Mouse (Mus musculus): ENCODE data around the gene Cblc.

Cblc gene

DNA sequence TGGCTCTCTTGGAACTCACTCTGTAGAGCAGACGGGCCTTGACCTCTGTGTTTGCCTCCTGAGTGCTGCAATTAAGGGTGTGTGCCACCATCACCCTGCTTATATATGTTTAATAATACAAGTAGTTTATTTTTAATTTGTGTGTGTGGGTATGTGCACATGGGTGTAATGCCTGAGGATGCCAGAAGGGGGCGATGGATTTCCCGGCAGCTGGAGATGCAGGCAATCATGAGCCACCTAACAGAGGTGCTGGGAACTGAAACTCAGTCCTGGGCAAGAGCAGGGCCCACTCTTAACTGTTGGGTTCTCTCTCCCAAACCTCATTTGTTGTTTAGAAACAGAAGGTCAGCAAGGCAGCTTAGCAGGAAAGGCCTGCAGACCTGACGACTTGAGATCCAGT, 16.7 kb downstream of the Cblc start:
- no peak for DNase-seq

DNA sequence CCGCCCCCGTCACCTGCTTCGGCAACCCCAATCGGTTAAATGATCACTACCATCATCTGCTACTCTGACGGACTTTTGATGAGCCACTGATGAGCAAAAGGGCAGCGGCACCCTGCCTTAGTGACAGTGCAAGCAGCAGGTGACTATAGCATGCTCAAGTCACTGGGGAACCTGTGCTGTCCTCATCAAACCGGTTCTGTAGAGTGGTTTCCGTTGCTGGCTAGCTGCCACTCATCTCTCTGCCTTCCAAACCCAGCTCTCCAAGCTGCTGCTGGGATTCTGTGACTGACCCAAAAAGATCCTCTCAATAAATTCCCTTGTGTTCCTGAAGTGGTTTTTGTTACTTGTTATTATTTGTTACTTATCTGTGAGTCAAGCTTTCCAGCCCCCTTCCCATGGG, 18.0 kb downstream of the Cblc start:
- DNase-seq, result no peak

DNA sequence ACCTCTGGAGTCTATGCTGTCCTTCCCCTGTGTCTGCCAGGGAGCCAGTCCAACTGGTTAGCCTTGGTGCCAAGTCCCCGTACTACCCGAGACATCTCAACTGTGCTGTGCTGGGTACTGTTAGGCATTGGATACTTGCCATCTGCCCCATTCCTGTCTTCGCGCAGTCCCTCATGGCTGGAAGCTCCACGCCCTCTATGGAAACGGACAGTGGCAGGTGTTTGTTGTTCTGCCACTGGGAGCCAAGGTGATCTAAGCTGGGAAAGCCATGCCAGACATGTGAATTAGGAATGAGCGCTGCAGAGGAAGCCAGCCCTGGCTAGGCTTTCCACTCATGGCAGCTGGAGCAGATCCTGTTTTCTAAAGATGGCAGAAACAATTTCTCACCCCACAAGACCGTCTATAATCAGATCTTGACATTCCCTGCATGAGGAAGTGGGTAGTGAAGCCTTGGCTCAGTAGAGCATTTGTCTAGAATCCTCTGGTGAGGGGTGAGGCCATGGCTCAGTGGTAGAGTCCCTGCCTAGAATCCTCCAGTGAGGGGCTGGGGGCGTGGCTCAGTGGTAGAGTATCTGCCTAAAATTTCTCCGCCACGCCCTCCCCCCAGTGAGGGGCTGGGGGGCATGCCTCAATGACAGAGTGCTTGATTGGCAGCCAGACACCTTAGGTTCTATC, 19.4 kb downstream of the Cblc start:
- DNase-seq, result no peak

DNA sequence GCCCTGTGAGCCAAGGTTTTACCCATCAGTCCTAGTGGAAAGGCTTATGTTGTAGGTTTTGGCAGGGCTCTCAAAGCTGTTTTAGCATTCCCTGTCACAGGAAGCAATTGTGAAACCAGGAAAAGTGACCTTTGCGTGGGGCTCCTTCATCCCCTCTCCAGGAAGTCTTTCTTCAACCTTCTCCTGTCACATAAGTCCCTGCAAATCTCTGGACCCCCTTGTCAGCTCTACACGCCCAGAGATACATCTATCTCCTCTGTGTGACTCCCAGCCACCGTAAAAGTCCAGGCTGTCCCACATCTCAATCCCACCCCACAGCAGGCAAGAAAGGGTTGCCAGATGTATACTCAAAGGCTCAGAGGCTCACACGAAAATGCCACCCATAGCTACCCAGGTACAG, 24.9 kb downstream of the Cblc start:
- no peak for DNase-seq

DNA sequence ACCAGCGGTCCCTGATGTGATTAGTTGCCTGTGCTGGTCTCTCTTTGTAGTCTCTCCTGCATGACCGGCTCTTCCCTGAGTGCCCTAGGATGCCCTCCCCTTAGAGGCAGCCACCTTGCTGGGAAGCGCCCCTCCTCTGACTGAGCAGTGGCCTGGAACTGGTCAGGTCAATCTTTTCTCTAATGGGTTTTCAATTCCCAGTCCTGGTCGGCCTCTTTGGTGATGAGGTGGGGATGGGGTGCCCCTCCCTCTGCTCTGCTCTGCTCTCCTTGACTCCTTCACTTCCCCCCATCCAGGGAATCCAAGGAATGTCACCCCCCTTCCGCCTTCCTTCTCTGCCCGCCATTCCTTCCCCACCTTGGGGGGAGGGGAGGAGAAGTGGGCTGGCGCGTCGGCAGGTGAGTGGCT, 25.6 kb downstream of the Cblc start, which contains the start of gene Bcam:
TSS of gene Bcam (minus strand) at position 33 of the 408 bp plus-strand sequence.
- DNase-seq, result no peak

DNA sequence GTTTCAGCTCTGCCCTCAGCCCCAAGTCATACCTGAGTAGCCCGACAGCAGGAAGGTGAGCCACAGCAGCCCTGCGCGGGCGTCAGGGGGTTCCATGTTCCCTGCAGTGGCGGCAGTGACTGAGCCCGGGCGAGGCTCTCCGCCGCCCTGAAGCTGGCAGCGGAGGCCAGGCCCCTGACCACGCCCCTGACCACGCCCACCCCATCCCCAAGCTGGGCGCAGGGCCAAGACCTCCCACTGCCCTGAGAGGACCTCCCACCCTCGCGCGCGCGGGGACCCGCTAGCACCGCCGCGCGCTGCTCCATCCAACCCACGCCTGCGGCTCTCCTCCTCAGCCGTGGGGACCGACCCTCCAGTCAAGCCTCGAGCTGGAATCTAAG, 26.2 kb downstream of the Cblc start:
- DNase-seq, result peak; percentile 81

DNA sequence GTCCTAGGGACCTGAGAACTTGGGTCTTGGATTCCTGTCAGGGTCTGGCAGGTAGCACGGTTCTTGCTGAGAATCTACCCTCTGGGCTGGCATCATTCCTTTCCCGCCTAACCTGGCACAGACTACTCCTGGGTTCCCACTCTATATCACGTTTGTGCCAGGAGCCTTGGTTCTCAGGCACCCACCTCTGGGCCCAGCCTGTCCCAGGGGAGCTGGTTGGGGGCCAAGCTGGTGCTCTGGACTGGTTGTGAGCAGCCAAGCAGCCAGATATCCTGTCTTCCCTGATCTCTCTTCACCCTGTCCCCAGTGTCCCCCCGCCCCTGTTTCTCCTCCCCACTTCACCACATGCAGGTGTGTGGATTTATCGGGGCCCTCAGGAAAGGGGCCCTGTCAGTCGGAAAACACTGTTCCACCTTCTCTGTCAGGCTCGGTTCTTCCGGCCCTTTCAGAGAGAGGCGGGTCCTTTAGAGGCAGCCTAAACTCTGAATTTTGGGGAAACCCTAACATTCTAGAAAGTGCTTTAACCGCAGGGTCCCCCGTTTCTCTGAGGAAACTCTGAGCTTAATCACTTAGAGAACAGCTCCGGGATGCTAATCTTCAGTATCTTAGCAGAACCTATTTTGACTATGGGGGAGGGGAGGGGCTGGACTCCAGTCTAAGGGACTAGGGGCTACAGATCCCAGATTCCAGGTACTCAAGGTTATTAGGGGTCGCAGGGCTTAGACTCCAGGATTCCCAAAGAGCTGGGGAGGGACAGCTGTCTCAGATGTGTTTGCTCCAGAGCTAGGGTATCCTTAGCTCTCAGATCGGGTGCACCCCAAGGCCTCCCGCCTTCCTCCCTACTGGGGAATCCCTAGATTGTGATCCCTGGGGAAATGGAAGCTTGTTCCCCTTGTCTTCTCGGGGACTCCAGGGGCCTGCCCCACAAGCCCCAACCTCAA, 26.9 kb downstream of the Cblc start:
- DNase-seq, result no peak

DNA sequence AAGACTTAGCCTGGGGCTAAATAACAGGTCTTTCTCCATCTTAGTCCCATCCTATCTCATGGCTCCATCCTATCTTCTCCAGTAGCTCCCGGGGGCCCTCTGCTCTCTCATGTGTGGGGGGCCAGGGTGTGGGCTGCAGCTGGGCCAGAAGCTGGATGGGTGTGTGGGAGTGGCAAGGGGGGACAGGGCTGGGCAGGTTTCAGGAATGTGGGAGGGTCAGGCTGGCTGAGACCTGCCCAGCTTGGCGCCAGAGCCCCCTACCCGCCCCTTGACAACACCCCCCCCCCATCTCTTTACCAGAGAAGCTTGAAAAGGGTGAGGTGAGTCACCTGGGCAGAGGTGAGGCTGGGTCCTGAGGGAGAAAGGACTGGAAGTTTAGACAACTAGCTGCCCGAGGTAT, 27.6 kb downstream of the Cblc start:
- no peak for DNase-seq

DNA sequence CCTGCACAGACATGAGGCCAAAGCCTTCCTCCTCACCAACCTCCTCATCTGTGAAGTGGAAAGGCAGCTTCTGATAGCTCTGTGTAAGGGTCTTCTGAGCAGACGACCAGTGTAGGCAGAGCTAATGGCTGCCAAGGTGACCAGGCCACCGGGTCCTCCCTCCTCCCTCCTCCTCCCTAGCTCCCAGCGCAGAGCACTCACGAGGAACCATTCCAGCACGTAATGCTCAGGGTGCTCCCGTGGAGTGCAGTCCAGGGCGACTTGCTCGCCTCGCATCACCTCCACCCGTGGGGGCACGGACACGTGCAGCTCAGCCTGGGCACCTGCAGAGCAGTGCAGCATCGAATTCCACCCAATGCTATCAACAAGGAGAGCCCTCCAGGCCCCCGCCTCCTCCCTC, 28.4 kb downstream of the Cblc start:
- no peak for DNase-seq

DNA sequence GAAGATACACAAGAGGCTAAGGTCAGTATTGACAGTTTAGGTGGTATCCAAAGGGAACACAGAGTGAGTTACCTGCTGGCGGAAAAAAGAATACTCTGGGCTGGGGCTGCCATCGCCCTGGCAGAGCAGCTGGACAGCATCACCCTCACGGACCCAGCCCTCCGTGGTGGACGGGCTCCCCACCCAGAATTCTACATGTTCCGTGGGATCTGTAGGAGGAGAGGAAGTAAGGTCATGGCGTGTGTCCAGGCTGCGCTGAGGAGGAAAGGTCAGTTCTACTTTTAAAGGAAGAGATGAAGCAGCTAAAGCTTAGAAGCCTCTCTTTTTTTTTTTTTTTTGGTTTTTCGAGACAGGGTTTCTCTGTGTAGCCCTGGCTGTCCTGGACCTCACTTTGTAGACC, 32.0 kb downstream of the Cblc start:
- DNase-seq, result no peak

DNA sequence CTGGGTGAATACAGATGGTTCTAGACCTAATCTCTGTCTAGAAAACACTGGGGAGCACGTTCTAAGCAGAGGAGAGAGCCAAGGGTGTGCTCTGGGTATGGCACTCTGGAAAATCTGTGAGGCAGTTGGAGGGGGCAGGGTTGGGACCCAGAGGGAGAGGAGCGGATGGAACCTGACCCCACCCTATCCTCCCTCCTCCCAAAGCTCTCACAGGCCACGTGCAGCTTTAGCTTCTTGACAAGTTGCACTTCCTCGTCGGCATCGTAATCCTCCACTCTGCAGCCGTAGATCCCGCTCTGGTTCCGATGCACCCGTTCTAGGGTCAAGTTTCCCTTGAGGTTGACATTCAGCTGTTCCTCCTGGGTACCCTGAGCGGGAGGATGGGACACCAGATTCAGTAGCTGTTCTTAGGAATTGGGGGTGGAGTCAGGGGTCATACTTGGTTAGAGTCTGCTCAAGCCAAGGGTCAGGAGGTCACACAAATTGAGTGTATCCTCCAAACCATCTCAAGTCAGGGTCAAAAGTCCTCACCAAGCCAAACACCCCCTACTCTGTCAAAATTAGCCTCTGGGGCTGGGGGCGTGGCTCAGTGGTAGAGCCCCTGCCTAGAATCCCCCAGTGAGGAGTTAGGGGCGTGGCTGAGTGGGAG, 32.7 kb downstream of the Cblc start:
- DNase-seq, result no peak

DNA sequence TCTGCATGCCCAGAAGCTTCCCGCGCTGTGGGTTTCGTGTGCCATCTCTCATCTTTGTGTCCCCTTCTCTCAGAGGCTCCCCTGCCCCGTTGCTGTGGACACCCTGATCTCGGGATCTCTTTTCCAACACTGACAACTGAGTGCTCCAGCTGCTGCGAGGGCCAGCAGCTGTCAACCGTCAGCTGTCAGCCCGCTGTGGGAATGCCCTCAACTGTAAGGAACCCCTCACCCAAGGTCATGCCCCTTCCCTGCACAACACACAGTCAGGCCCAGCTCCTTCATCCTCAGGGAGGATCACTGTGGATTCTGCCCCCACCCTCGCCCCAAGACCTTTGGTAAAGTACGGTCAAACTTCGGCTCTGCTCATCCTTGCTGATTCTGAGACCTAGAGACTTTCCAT, 34.3 kb downstream of the Cblc start:
- no peak for DNase-seq

DNA sequence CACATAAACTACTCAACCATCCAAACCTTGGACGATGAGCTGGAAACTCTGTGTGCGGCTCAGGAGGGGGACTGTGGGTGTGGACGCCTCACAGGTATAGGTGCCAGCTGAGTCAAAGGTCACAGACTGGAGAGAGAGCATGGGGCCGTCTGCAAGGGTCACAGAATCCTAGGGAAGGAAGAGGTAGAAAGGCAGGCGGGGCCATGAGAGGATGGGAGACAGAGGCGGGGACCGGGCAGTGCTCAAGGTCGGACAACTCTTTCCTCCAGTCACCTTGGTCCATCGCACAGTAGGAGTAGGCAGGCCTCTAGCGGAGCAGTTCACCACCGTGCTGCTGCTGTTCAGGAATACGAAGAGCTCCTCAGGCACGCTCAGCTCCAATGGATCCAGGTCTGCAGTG, 36.6 kb downstream of the Cblc start:
- DNase-seq, result no peak

DNA sequence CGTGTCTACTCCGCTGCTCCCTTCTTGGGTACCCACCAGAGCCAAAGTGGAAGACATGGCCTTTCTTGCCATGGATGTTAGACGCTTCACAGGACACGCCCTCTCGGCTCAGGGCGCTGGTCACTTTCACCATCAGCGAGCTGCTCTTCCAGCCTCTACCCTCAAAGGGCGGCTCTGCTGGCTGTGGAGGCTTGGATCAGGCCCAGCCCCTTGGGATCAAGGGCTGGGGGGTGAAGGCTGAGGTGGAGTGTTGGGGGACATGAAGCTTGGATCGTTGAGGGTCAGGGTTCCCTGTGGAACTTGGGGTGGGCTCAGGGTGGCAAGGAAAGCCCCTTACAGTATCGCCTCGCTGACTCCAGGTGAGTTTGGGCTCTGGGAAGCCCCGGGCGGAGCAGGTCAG, 38.0 kb downstream of the Cblc start:
- DNase-seq, result no peak

DNA sequence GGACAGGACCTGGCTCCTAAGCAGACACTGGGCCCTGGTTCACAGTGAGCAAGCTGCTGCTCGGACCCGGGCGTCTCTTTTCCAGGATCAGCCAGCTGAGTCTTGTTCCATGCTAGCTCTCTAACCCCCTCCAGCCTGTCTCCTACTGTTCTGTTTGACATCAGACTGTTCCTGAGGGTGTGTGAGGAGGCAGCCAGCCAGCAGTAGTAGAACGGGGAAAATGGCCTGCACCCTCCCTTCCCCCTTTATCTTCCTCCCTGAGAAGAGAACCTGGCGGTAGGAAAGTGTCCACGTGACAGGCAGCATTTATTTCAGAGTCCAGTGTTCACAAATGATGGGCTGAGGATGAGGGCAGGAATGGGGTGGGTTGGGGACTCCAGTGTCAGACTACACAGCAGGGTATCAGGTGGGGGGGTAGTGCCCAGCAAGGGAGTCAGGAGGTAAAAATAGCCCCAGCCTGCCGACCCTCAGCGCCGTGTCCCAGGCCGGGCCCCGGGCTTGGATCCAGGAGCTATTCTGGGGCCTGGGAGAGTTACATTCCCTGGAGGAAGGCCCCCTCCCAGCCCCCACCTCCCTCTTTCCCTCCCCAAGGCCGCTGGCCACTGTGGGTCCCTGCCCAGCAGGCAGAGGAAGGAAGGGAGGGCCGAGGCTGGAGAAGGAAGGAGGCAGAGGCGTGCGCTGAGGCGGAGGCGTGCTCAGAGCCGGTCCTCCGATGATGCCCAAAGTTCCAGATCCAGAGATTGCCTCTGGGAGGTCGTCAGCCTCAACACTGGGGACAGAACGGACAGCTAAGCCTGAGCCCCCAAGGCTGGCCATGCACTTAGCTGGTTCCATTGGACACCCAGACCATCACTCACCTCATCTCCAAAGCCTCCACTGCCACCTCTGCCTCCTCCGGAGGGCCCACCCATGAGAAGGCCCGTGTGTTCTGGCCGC, 40.5 kb downstream of the Cblc start:
- no peak for DNase-seq

DNA sequence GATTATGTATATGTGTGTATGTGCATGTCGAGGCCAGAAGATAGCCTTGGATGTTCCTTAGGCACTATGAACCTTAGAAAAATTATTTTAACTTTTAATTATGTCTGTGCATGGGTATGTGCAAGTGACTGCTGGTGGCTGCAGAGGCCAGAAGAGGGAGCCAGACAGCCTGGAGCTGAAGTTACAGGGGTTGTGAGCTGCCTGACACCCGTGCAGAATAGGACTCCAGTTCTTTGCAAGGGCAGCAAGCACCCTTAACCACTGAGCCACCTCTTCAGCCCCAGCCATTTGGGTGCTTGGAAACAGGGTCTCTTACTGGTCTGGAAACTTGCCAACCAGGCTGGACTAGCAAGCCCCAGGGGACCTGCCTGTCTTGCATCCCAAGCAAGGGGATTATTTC, 41.6 kb downstream of the Cblc start:
- DNase-seq, result no peak

DNA sequence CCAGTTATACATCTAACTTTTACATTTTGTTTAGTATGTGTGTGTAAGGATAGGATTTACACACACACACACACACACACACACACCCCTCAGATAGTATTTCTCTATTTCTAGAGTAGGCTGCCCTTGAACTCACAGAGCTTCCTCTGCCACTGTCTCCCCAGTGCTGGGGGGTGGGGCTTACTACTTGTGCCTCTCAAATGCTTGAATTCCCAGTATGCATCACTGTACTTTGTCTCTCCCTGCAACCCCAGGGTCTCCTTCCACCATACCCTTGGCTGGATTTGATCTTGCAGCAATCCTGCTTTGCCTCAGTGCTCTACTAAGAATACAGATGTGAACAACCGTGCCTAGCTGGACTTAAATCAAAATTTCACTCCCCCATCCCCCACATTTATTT, 42.5 kb downstream of the Cblc start:
- no peak for DNase-seq

DNA sequence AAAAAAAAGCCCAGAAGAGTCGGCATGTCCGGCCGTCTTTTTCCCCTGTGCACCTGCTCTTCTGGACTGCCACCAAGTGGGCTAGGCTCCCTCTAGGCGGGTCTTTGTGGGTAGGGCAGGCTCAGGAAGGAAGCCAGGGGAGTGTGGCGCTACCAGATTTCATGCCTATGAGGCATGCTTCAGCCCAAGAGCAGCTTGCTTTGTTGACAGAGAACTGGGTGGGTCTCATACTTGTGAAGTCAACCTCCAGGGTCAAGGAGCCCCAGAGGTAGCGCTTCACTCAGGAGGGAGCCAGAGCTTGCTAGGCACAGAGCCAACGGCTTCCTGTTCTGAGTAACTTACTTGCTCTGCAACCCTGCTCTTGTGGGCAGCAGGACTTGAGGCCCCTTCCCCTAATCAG, 43.0 kb downstream of the Cblc start:
- no peak for DNase-seq

DNA sequence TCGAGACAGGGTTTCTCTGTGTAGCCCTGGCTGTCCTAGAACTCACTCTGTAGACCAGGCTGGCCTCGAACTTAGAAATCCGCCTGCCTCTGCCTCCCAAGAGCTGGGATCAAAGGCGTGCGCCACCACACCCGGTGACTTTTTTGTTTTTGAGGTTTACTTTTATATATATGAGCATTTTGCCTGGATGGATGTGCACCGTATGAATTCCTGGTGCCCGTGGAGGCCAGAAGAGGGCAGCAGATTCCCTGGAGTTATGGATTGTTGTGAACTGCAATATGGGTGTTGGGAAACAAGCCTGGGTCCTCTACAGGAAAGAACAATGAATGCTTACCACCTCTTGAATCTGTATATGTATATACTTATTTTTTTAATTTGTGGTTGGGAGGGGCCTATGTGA, 44.0 kb downstream of the Cblc start:
- DNase-seq, result no peak

DNA sequence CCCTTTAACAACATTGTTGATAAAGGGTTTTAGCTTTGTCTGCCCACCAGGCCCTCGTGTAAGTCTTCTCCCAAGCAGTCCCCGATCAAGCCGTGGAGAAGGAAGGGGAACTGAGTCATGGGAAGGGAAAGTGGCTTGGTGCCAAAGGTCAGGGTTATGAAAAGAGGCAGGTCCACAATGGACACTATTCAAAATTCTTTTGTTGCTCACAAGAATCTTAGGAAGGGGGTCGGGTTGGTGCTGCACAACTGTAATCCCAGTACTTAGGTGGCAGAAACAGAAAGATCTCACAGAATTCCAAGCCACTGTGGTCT, 45.6 kb downstream of the Cblc start:
- no peak for DNase-seq

DNA sequence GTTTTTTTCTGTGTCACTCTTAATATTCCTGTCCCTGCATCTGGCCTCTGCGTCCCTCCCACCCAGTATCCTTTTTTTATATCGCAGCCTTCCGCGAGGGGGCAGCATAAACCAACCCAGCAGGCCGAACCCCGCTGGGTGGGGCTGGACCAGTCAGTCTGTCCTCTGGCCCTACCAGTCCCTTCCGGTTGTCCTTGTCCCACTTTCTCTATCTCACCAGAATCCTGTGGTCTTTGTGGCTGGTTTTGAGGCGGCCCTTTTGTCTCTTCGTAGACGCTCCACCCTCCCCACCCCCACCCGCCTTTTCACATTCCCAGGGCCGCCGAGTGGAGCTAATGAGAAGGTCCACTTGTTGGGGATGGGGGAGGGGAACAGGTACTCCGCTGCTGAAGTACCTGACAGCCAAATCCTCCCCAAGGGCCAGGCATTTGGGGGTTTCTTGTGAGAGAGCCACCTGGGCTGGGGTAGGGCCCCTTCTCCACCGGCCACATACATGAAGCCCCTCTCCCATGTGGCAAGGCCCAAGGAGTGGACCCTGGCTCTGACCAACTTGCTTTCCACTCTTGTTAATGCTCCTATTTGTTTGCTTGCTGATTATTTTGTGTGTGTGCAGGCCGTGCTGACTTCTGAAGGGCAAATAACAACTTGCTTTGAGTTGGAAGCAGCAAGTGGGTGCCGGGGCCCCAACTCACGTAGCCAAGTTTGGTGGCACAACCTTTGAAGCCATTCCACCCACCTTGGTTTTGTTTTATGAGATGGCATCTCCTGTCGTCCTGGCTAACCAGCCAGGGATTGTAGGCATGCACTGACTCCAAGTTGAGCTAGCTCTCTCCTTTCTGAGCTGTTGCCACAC, 46.2 kb downstream of the Cblc start, which contains the start of gene Nectin2:
TSS of gene Nectin2 (minus strand) at position 267 of the 853 bp plus-strand sequence.
- peak; percentile 75 for DNase-seq
